Mouse (Mus musculus): ENCODE data around the gene Nedd4.

Nedd4 gene

DNA sequence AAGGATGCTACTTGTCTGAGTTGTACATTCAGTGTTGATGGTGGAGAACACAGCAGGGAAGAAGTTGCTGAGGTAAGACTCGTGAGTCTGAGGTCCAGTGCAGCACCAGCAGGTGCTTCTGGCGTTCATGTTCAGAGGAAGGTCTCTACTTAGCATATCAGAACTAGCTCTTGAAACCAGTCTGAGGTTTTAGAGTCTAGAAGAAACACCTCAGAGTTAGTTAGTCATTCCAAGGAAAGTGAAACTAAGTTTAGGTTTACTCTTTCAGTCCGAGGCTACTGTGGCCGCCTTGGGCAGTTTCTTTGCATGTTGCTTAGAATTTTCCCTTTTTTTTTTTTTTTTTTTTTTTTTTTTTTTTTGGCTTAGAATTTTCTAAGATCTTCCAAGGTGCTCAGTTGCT, 16.6 kb downstream of the Nedd4 start:
- no peak for DNase-seq (ENCODE audit: low read depth, low spot score)

DNA sequence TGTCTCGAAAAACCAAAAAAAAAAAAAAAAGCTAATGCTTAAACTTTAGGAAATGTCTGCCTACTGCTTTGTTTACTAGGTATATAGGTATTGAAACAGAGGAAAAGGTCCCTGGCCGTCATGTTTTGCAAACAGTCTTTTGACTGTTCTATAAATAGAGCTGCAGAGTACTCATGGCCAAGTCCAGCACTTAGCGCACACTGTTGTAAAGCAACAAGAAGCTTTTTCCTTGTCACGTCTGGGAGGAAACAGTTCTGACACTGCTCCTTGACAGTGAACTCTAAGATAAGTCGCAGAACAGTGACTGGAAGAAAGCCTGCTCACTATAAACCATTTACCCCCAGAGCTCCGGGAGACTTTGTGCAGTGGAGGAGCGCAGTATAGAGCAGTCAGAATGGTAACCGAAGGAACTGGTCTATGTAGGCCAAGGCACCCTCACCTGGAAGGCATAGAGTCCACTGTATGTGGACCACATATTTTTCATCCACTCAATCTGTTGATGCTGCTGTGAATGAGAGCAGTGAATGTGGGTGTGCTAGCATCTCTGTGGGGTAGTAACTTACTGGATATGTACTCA, 19.6 kb downstream of the Nedd4 start:
- no peak for DNase-seq (ENCODE audit: low read depth, low spot score)

DNA sequence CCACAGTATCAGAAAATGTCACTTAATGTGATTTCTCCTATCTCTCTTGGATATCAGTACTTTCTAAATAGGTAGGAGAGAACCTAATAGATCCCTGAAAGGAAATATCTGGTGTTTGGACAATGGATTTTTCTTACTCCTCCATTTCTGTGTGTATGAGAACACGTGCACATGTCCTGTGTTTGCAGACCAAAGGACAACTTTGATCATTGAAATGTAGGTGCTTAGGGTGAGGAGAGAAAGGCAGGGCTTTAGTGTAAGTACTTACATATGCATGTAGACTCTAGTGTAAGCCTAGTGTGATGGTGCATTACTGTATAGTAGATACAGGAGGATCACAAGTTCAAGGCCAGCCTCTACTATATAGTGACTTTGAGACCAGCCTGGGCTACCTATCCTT, 21.1 kb downstream of the Nedd4 start:
- no peak for DNase-seq (ENCODE audit: low read depth, low spot score)

DNA sequence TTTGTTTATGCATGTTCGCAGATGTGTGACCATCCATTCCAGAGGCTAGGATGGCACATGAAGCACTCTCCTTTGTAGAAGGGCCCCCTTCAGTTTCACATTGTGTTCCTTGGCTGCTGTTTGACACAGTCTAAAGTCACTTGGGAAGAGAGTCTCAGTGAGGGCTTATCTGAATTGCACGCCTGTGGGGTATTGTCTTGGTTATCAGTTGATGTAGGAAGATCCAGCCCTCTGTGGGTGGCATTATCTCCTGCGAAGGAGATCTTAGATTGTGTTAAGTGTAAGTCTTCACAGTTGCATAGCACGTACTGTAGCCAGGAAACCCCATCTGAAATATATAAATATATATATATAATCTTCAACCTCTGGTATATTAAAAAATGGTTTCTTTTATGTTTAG, 23.1 kb downstream of the Nedd4 start:
- no peak for DNase-seq (ENCODE audit: low read depth, low spot score)

DNA sequence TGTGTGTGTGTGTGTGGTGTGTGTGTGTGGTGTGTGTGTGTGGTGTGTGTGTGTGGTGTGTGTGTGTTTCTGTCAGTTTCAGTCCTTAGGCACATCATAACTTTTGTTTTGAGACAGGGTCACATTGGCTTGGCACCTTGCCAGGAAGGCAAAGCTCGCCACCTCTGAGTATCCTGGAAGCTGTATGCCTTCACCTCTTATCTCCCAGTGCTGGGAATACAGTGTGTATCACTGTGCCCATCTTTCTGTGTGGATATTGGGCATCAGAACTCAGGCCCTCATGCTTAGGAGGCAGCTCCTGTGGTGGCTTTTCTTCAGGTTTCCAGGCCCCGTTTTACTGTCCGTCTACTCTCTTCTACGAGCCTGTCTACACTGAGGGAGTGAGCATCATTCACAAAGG, 24.4 kb downstream of the Nedd4 start:
- no peak for DNase-seq (ENCODE audit: low read depth, low spot score)

DNA sequence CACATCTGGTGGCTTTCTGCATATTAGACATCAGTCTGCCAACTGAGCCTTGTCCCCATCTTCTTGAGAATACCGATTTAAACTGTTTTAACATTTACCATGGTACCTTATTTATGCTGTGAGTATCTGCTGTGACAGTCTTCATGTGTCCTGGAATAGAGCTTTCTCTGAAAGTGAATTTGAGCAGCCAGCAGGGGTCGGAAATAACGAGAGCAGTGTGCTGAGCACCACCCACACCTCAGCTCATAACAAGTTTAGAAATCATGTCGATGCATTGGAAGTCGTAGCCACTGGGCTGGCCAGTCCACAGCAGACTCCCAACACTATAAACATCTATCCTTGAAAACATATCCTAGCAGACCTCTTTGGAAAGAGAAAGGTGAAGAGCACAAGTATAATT, 27.4 kb downstream of the Nedd4 start:
- no peak for DNase-seq (ENCODE audit: low read depth, low spot score)

DNA sequence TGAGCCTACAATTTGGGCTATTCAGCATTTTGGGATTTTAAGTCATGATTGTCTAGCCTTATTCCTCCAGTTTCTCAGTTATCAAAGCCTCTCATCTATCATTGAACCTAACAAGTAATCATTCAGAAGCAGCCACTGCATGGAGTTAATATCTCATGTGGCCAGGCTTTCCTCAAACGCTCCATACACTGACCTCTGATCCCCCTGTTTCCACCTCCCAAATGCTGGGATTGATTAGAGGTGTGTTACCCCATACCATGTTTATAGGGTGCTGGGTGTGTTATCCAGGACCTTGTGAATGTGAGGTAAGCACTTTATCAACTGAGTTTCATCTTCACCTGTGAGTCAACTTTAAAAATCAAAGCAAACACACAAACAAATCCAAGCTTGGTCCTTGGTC, 28.7 kb downstream of the Nedd4 start:
- no peak for DNase-seq (ENCODE audit: low read depth, low spot score)

DNA sequence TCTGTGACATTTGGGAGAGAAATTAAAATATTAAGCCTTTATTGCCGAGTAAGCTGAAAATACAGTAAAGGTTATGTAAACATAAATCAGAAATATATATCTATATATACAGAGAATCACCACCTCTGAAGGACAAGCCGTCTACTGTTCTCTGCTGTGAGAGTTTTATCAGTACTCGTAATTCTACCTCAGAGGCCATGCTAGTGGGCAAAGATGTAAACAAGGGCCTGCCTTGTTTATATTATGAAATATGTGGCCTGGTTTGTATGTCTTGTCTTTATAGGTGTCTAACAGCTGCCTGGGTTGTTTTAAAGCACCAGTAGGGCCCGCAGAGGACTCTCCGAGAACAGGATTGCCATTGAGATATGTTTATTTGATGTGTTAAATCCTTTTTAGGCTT, 29.8 kb downstream of the Nedd4 start:
- DNase-seq (ENCODE audit: low read depth, low spot score) = no peak

DNA sequence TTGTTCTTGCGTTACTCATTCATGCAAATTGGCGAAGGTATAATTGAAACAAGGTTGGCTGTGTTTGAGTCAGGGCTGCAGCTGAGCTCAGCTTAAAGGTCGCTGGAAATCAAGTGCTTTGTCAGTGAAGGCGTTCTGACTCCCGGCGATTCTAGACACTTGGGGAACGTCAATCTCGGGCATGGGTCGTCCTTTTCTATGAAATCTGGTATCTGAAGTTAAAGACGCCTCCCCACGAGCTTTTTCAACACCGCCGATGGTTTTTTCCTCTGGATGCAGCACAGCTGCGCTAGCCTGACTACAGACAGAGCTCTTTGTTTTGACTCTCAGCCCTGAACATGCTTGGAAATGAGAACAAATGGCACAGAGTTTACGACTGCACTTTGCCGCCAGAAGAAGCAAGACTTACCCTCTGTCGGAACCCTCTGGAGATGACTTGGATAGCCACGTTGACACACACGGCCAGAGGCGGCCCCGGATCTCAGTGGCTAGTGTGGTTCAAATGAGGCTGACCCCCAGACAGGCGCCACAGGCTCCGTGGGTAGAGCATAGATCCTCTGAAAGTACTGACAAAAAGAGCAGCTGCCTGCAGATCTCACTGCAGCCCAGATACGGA, 31.0 kb downstream of the Nedd4 start:
- no peak for DNase-seq (ENCODE audit: low read depth, low spot score)

DNA sequence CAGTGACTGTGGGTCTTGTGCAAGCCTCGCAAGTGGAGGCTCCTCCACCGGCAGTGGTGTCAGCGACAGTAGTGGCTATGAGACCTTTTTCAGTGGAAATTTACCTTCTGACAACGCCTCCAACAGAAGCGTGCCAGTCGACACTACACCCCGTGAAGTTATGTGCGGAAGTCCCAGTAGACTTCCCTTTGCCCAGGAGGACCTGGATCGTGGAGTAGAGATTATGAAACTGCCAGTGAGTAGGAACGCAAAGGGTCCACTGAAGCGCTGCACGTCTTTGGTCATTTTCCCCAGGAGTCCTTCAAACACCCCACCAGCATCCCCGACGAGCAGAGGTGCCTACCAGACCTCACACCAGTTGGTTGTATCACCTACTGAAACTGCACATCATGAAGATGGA, 31.7 kb downstream of the Nedd4 start:
- DNase-seq (ENCODE audit: low read depth, low spot score) = no peak

DNA sequence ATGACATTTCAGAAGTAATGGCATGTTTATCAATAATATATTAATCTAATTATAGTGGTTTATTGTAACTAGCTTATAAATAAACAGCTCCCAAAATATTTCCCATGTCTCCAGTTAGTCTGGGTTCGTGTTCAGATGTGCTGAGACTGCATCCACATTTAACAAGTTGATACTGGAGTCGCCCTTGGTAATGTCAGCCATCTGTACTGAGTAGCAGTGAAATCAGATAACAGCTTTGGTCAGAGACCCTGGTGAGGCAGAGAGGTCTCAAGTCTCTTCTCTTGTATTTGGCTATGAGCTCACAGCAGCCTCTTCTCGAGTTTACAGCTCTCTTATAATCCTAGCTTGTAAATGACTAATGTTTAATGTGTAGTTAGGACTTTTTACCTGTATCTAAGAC, 34.4 kb downstream of the Nedd4 start:
- DNase-seq (ENCODE audit: low read depth, low spot score) = no peak

DNA sequence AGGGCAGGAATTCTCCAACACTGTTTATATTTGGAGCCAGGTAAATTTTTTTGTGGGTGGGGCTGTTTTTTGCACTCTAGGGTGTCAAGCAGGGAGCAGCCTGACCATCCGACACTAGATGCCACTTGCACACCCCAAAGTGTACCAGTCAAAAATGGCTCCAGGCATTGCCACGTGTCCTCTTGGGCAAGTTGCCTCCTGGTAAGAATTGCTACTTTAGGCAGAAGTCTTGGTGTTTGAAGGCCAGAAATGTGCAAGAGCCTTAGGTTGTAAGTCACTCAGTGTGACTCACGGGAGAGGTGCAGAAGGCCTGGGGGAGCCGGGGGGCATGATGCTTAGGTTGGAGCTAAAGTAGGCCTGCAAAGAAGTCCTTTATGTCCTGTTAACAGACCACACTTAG, 35.6 kb downstream of the Nedd4 start:
- DNase-seq (ENCODE audit: low read depth, low spot score) = no peak

DNA sequence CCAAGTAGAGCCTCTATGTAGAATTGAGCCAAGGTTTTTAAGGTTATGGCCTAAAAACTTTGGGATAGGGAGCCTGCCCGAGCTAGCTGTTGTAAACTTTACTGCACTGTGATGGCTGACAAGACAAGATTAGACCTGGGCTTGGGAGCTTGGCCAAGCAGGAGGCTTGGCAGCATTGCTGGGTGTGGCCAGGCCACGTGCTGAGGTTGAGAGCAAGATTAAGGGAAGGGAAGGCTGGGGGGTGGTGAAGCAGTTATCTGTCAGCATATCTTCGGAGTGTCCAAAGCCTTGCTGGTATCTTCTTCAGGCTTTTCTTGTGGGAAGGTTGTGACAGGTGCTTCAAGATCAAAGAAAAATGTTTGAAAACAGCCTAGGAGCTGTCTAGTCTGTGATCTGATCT, 37.6 kb downstream of the Nedd4 start:
- DNase-seq (ENCODE audit: low read depth, low spot score) = no peak

DNA sequence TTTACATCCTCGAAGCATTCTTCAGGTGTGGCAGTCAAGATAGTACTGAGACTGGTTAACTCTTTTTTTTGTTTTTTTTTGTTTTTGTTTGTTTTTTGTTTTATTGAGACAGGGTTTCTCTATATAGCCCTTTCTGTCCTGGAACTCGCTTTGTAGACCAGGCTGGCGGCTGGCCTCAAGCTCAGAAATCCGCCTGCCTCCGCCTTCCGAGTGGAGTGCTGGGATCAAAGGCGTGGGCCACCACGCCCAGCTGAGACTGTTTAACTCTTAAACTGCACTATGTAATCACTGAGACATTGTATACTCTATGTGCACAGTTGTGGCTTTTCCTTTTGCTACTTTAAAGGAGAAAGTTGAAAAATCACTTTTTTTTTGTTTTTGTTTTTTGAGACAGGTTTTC, 39.3 kb downstream of the Nedd4 start:
- no peak for DNase-seq (ENCODE audit: low read depth, low spot score)

DNA sequence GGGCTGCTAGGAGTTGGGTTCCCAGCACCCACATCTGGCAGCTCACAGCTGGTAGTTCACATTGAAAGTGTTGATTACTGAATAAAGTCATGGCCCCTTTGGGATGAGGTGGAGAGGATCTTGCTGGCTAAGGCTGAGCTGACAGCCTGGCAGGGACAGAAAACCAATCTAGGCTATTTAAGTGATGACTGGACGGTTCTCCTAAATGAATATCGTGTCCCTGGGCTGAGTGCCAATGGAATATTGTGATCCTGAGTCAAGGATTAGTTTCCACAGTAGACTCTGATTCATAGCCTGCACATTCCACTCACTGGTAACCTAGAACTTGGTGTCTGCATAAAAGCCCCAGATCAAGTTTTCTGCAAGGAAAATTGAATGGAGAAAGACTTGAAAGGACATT, 39.9 kb downstream of the Nedd4 start:
- no peak for DNase-seq (ENCODE audit: low read depth, low spot score)

DNA sequence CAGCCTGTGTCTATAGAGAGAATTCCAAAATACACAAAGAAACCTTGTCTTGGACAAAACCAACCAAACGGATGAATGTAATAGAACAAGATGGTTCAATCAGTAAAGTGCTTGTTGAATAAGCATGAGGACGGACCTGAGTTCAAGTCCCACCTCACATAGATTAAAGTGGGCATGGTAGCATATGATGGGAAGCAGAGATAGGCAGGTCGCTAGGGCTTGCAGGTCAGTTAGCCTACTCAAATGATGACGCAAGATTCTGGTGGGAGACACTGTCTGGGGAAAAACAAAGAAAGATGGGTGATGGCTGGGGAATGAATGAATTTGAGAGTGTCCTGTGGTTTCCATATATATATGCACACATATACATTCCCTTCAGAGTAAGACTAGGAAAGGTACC, 41.0 kb downstream of the Nedd4 start:
- DNase-seq (ENCODE audit: low read depth, low spot score) = no peak

DNA sequence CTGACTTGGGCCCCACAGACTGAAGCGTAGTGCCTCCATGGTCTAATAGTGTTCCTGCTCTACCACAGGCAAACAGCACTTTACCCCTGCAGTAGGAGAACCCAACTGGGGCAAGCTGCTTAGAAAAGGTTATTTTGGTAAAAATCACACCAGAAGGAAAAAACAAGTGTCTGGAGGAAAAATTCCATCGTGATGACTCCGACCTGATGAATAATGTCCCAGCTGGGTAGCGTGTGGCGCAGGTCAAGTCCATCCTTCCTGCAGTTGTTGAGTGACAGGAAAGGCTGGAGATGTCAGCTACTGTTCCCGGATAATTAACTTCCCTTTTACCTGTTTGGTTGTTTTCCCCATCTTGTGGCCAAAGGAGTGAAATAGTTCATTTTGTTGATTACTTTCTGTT, 41.6 kb downstream of the Nedd4 start:
- no peak for DNase-seq (ENCODE audit: low read depth, low spot score)

DNA sequence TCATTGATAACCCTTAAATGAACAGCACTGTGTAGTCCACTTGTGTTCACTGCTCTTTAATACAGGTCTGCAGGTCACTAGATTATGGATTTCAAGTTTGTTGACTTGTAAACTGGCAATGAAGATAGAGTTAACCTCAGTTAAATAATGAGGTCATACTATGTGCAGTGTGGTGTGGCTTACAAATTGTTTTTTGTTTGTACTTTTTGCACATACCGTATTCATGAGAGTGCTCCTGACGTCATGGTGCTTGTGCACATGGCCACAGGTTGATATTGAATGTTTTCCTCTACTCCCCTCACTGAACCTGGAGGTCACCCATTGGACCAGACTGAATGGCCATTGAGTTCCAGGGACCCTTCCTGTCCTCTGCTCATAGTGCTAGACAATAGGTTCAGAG, 43.1 kb downstream of the Nedd4 start:
- DNase-seq (ENCODE audit: low read depth, low spot score) = no peak

DNA sequence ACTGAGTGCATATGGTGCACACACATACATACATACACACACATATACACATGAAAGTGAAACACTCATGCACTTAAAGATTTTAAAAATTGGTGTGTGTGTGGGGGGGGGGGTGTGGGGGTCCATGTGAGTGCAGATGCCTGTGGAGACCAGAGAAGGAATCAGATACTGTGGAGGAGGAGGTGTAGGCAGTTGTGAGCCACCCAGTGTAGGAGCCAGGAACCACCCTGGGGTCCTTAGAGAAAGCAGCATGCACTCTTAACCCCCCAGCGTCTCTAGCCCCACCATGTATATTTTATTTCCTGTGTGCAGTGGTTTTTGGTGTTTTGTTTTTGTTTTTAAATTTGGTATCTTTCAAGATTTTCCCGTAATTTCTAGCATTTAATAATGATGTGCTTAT, 45.9 kb downstream of the Nedd4 start:
- DNase-seq (ENCODE audit: low read depth, low spot score) = no peak

DNA sequence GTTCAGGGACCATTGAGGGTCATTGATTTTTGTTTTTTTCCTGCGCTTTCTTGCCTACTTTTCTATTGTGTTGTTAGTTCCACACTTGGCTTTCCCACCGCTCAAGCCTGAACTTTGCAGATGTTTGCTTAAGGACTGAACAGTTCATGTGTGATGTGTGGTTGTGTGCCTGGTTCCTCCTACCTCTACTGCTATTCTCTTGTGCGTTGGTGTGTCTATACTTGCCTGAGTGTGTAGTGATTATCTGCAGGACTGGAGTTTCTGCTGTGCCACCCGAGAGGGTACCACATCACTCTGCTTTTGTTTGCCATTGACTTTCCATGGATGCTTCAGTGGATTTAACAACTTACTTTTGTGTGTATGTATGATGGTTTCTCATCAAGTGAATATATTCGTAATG, 46.5 kb downstream of the Nedd4 start:
- DNase-seq (ENCODE audit: low read depth, low spot score) = no peak

DNA sequence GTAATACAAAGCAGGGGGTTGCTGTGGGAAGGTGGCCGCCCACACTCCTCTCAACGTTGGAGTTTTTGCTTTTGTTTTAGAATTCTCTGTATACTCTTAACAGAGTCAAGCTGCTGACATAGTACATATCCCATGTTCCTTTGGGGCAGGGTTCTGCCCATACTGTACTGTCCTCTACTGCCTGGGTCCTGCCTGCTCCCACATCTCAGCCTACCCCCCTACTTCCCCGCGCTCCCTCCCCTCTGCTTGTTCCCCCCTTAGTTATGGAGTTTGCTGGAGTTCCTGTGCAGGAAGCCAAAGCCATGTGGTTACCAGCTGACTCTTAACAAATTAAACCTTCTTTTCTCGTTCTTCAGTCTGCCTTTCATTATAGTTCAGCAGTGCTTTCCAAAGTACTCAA, 47.9 kb downstream of the Nedd4 start:
- no peak for DNase-seq (ENCODE audit: low read depth, low spot score)

DNA sequence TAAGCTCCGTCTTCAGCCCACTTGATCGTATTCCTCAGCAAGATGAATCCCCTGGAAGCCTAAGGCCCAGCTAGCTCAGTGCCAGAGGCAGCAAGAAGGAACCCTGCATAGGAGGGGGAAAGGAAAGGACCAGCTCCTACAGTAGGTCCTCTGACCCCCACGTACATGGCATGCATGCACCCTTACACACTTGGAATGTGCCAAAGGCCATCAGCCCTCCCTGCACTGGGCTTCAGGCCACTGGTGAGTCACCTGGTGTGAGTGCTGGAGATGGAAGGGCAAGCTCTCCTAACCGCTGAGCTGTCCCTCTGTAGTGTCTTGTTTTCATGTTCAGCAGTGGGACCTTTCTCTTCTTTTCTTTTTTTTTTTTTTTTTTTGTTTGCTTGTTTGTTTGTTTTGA, 52.8 kb downstream of the Nedd4 start:
- no peak for DNase-seq (ENCODE audit: low read depth, low spot score)

DNA sequence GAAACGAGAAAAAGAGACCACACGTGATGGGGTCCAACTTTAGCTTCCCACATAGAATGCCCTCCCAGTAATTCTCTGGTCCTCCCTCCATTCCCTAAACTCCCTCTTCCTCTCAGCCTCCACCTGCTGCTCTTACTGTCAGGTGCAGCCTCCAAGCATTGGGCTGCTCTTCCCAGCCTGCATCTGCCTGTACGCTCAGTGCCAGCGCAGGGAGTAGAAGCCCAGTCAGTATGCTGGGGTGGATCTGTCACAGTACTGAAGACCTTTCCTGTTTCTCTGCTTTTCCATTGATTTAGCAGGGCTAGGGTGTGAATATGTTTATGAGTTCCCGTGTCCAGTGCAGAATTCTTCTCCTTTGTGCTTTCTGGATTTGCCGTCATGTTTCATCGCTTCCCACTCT, 54.1 kb downstream of the Nedd4 start:
- no peak for DNase-seq (ENCODE audit: low read depth, low spot score)

DNA sequence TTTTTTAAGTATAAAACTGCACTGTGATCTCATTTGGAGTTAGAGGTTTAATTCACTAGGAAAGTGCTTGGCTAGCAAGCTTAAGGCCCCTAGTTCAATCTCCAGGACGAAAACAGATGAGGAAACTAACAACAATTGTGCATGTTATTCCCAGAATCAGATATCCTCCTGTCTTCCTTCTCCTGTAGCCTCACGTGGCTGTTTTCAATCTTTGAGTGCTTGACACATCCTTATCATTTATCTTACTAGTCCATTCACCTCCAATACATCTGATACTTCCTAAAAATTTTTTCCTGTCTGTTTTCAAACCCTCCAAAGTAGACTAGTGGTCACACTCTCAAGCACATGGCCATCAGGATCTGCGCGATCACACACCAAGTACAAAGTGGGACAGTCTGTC, 57.0 kb downstream of the Nedd4 start:
- no peak for DNase-seq (ENCODE audit: low read depth, low spot score)
